Mouse (Mus musculus): Measurements from ENCODE around the gene Itga11. TPM values are rescaled to one million over a fixed set of nuclear protein-coding genes. Genes with fewer than 3 reads are reported as not detected.
"Not testable (repeated sequence)": the region's sequence is repeated elsewhere in the genome, so short reads cannot be mapped to it uniquely, and the experiment has no call there.

The Itga11 gene
- total and polyA plus RNA-seq, 2 experiments from 2014 or later = 0.48 to 2.2 TPM

- Histone ChIP-seq H3K4me3 (ENCODE audit: low read depth, low read length) (no peak overlapping the region), H3K9me3 (ENCODE audit: low read length) (no peaks in the 10 kb centered on the region), H3K9ac (no peak overlapping the region), H3K27ac (ENCODE audit: low read depth, low read length) (no peak overlapping the region), H3K36me3 (ENCODE audit: insufficient read depth) (no peaks in the 10 kb centered on the region), H3K4me2 (ENCODE audit: low read depth) (no peak overlapping the region), H3K27me3 (ENCODE audit: insufficient read depth, low read length) (no peaks in the 10 kb centered on the region), H3K4me1 (ENCODE audit: insufficient read depth) (no peaks in the 10 kb centered on the region)
- ATAC-seq (no peak; the same call in 1 of the 2 replicates), DNase-seq (peak; percentile 52)
- TF ChIP-seq CTCF (IDR thresholded peaks at IDR 0.05; ENCODE audit: low read depth) = no peak
- 42% methylated on average over 6 of the region's 6 CpGs for WGBS
Measured at GRCm38 (mm10) chr9:62645716-62646400, 31.8 kb upstream of the Itga11 start.

- WGBS = 64% methylated on average over 7 of the region's 7 CpGs
- ATAC-seq (no peak), DNase-seq (no peak)
- Histone ChIP-seq H3K36me3 (ENCODE audit: insufficient read depth) (no peaks in the 10 kb centered on the region), H3K4me1 (ENCODE audit: insufficient read depth) (no peaks in the 10 kb centered on the region), H3K27me3 (ENCODE audit: insufficient read depth, low read length) (no peaks in the 10 kb centered on the region), H3K4me3 (ENCODE audit: low read depth, low read length) (no peak overlapping the region), H3K9me3 (ENCODE audit: low read length) (no peaks in the 10 kb centered on the region), H3K27ac (ENCODE audit: low read depth, low read length) (no peak overlapping the region), H3K9ac (no peak overlapping the region), H3K4me2 (ENCODE audit: low read depth) (no peak overlapping the region)
- TF ChIP-seq CTCF (IDR thresholded peaks at IDR 0.05; ENCODE audit: low read depth) = no peak
Measured at GRCm38 (mm10) chr9:62646721-62647183, 30.9 kb upstream of the Itga11 start.

- Histone ChIP-seq H3K4me1 (ENCODE audit: insufficient read depth) (no peaks in the 10 kb centered on the region), H3K4me2 (ENCODE audit: low read depth) (no peak overlapping the region), H3K36me3 (ENCODE audit: insufficient read depth) (no peaks in the 10 kb centered on the region), H3K27me3 (ENCODE audit: insufficient read depth, low read length) (no peaks in the 10 kb centered on the region), H3K4me3 (ENCODE audit: low read depth, low read length) (no peak overlapping the region), H3K9me3 (ENCODE audit: low read length) (no peaks in the 10 kb centered on the region), H3K27ac (ENCODE audit: low read depth, low read length) (no peak overlapping the region), H3K9ac (no peak overlapping the region)
- DNase-seq (no peak), ATAC-seq (no peak)
- WGBS = 75% methylated on average over 3 of the region's 3 CpGs
- no peak for TF ChIP-seq CTCF (IDR thresholded peaks at IDR 0.05; ENCODE audit: low read depth)
Measured at GRCm38 (mm10) chr9:62649444-62649843, 28.2 kb upstream of the Itga11 start.

GRCm38 (mm10) chr9:62650764-62651163 lies 26.9 kb upstream of the Itga11 start:
- no peak overlapping the region for H3K27ac ChIP-seq (ENCODE audit: low read depth, low read length)
- DNase-seq (no peak), ATAC-seq (no peak)
- no peaks in the 10 kb centered on the region for H3K36me3 ChIP-seq (ENCODE audit: insufficient read depth)
- no peak for TF ChIP-seq CTCF (IDR thresholded peaks at IDR 0.05; ENCODE audit: low read depth)
- no peak overlapping the region for H3K9ac ChIP-seq
- H3K27me3 ChIP-seq (ENCODE audit: insufficient read depth, low read length) = no peaks in the 10 kb centered on the region
- H3K4me3 ChIP-seq (ENCODE audit: low read depth, low read length) = no peak overlapping the region
- 92% methylated on average over 6 of the region's 6 CpGs for WGBS
- H3K4me2 ChIP-seq (ENCODE audit: low read depth) = no peak overlapping the region
- H3K9me3 ChIP-seq (ENCODE audit: low read length) = no peaks in the 10 kb centered on the region
- no peaks in the 10 kb centered on the region for H3K4me1 ChIP-seq (ENCODE audit: insufficient read depth)

GRCm38 (mm10) chr9:62654336-62654735 lies 23.3 kb upstream of the Itga11 start:
- Histone ChIP-seq H3K9me3 (ENCODE audit: low read length) (no peaks in the 10 kb centered on the region), H3K27ac (ENCODE audit: low read depth, low read length) (no peak overlapping the region), H3K9ac (no peak overlapping the region), H3K4me1 (ENCODE audit: insufficient read depth) (no peaks in the 10 kb centered on the region), H3K4me3 (ENCODE audit: low read depth, low read length) (no peak overlapping the region), H3K4me2 (ENCODE audit: low read depth) (no peak overlapping the region), H3K36me3 (ENCODE audit: insufficient read depth) (no peaks in the 10 kb centered on the region), H3K27me3 (ENCODE audit: insufficient read depth, low read length) (no peaks in the 10 kb centered on the region)
- no peak for ATAC-seq
- no peak for DNase-seq
- WGBS = 74% methylated on average over 6 of the region's 6 CpGs
- TF ChIP-seq CTCF (IDR thresholded peaks at IDR 0.05; ENCODE audit: low read depth) = no peak

- Histone ChIP-seq H3K9me3 (ENCODE audit: low read length) (no peaks in the 10 kb centered on the region), H3K27ac (ENCODE audit: low read depth, low read length) (no peak overlapping the region), H3K27me3 (ENCODE audit: insufficient read depth, low read length) (no peaks in the 10 kb centered on the region), H3K4me1 (ENCODE audit: insufficient read depth) (no peaks in the 10 kb centered on the region), H3K9ac (no peak overlapping the region), H3K4me3 (ENCODE audit: low read depth, low read length) (no peak overlapping the region), H3K4me2 (ENCODE audit: low read depth) (no peak overlapping the region), H3K36me3 (ENCODE audit: insufficient read depth) (no peaks in the 10 kb centered on the region)
- ATAC-seq (no peak), DNase-seq (no peak)
- no peak for TF ChIP-seq CTCF (IDR thresholded peaks at IDR 0.05; ENCODE audit: low read depth)
- WGBS = 68% methylated on average over 3 of the region's 3 CpGs
Measured at GRCm38 (mm10) chr9:62658016-62658415, 19.6 kb upstream of the Itga11 start.

- Histone ChIP-seq H3K4me1 (ENCODE audit: insufficient read depth) (no peaks in the 10 kb centered on the region), H3K4me2 (ENCODE audit: low read depth) (no peak overlapping the region), H3K4me3 (ENCODE audit: low read depth, low read length) (no peak overlapping the region), H3K27me3 (ENCODE audit: insufficient read depth, low read length) (no peaks in the 10 kb centered on the region), H3K36me3 (ENCODE audit: insufficient read depth) (no peaks in the 10 kb centered on the region), H3K9me3 (ENCODE audit: low read length) (no peaks in the 10 kb centered on the region), H3K27ac (ENCODE audit: low read depth, low read length) (no peak overlapping the region), H3K9ac (no peak overlapping the region)
- TF ChIP-seq CTCF (IDR thresholded peaks at IDR 0.05; ENCODE audit: low read depth) = no peak
- WGBS = 82% methylated on average over 4 of the region's 4 CpGs
- DNase-seq (no peak), ATAC-seq (no peak)
Measured at GRCm38 (mm10) chr9:62659026-62659425, 18.6 kb upstream of the Itga11 start.

- not testable (repeated sequence) for H3K4me1 ChIP-seq (ENCODE audit: insufficient read depth); ATAC-seq; H3K9ac ChIP-seq; H3K4me3 ChIP-seq (ENCODE audit: low read depth, low read length); H3K9me3 ChIP-seq (ENCODE audit: low read length); H3K27ac ChIP-seq (ENCODE audit: low read depth, low read length); H3K36me3 ChIP-seq (ENCODE audit: insufficient read depth); H3K27me3 ChIP-seq (ENCODE audit: insufficient read depth, low read length); H3K4me2 ChIP-seq (ENCODE audit: low read depth)
- 78% methylated on average over 9 of the region's 9 CpGs for WGBS
- DNase-seq = peak; percentile 33
Measured at GRCm38 (mm10) chr9:62660971-62661370, 16.7 kb upstream of the Itga11 start.
